Mouse (Mus musculus) thymus, postnatal 4 days (tissue): ENCODE data around the gene Zfp398.
"Not testable (repeated sequence)": the region's sequence is repeated elsewhere in the genome, so short reads cannot be mapped to it uniquely, and the experiment has no call there.

Experiments
- DNase-seq: peaks from one replicate; pipeline ENCODE4 v3.0.0; 2021

Gene Zfp398

GRCm38 (mm10) chr6:47827462-47827861 is 8.0 kb upstream of the Zfp398 start:
- no peak for DNase-seq

- no peak for DNase-seq
Measured at GRCm38 (mm10) chr6:47828950-47829349, 6.5 kb upstream of the Zfp398 start.

GRCm38 (mm10) chr6:47830104-47831078 is 5.1 kb upstream of the Zfp398 start, which contains the start of gene Zfp786:
Gene Zfp786, minus strand, starts transcription at chr6:47830867.
- peak; percentile 98 for DNase-seq

GRCm38 (mm10) chr6:47832220-47832619 is 3.2 kb upstream of the Zfp398 start:
- DNase-seq: no peak

- DNase-seq: peak; percentile 67
Measured at GRCm38 (mm10) chr6:47835984-47836521, 592 bp downstream of the Zfp398 start.

DNA sequence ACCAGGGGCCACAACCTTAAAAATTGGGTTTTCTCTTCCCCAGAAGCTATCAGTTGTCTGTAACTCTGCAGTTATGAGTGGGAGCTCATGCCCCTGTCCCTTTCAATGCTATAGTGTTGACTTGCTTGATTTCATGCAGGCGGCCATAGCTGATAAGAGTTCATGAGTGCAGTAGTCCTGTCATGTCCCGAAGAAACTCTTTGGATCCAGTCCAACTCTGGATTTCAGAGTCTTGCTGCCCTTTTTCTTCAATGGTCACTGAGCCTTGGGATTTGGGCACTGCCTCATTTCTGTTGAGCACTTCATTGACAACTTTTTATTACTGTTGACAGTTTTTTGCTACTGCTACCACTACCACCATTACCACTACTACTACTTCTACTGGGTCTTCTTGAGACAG is 2.2 kb downstream of the Zfp398 start:
- no peak for DNase-seq

DNA sequence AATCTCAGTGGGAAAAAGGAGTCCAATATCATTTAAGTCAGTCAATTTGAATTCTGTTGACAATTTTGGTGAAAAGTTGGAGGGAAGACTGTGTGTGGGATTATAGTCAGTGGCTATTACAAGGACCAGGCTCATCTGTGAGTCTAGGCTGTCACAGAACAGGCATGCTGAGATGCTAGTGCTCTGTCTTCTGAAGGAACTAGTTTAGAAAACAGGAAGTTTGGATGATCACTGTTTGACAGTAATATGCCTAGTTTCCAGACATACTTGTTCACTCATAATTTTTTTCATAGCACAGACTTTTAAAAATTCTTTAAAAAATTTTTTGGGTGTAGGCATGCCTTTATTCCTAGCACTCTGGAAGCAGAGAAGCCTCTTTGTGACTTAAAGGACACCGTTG is 5.6 kb downstream of the Zfp398 start:
- no peak for DNase-seq

DNA sequence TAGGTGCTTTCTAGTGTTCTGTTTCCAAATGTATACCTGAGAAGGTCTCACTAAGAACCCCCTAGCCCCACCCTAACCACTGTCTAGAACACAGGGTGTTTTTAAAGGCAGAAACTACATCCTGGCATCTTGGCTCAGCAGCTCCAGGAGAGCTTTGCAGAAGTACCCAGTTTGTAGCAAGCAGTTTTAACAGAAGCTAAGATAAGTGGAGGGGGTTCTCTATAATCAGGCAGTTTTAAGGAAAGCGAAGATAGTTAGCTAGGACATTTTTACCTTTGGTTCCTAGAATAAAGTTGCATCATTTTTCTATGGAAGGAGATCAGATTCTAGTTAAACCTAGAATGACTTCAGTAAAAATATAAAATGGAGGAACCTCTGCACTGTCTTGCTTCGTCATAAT is 6.4 kb downstream of the Zfp398 start:
- no peak for DNase-seq

DNA sequence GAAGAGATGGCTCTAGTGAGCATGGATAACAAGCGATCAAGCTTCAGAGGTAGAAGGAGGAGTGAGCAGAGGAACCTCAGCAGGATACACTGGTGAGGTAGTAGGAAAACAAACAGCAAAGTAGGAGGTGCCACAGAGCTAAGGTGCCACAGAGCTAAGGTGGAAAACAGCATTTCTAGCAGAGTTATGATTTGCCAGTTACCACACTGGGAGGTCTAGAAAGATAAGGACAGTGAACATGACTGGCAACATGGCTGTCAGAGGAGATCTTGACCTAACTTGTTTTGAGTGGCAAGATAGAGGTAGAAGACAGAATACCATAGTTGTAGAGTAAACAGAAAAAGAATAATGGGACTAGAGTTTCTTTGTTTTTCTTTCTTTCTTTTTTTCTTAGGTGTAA is 6.9 kb downstream of the Zfp398 start:
- DNase-seq: no peak

DNA sequence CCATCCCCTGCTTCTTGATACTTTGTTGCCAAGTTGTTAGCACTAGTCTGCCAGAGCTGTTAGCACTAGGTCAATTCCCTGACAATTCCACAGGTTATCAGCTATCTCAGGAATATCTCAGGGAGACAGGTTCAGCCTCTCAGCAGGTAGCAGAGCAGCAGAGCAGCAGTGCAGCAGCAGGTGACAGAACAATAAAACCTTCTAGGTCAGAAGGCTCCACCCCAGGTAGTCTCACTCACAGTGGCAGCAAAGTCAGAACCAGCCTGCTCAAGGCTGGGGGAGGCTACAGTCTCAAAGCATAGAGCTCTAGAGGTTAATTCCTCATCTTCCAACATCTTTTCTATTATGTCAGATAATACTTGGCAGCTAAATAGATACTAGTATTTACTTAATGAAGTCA is 10.3 kb downstream of the Zfp398 start:
- no peak for DNase-seq

DNA sequence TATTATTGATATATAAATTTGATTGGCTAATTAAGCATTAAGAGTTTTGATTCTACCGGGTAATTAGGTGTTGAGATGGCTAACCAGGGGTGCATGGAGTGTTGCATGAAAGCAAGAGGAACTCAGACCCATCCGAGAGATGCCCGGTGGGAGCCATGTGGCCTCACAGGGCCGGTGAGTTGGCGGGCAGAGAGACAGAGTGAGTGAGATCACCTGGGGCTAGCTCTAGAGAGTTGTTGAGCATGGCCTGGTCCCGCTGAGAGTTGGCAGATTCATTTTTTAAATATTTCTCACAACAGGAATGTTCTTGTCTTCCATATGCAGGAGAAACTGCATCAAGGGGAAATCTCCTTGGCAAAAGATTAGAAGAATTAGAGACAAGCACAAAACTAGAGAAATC is 21.8 kb downstream of the Zfp398 start:
- DNase-seq: no peak

DNA sequence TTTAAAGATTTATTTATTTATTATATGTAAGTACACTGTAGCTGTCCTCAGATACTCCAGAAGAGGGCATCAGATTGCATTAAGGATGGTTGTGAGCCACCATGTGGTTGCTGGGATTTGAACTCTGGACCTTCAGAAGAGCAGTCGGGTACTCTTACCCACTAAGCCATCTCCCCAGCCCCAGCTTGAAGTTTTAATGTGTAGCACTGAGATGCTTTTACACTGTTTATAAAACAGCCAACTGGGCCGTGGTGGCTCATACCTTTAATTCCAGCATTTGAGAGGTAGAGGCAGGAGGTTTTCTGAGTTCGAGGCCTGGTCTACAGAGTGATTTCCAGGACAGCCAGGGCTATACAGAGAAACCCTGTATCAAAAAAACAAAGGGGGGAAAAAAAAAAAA is 22.3 kb downstream of the Zfp398 start:
- DNase-seq: not testable (repeated sequence)

GRCm38 (mm10) chr6:47872266-47872665 is 36.8 kb downstream of the Zfp398 start:
- no peak for DNase-seq

GRCm38 (mm10) chr6:47877058-47877457 is 41.6 kb downstream of the Zfp398 start, which contains the start of gene Zfp282:
Gene Zfp282, plus strand, starts transcription at chr6:47877204.
- no peak for DNase-seq

DNA sequence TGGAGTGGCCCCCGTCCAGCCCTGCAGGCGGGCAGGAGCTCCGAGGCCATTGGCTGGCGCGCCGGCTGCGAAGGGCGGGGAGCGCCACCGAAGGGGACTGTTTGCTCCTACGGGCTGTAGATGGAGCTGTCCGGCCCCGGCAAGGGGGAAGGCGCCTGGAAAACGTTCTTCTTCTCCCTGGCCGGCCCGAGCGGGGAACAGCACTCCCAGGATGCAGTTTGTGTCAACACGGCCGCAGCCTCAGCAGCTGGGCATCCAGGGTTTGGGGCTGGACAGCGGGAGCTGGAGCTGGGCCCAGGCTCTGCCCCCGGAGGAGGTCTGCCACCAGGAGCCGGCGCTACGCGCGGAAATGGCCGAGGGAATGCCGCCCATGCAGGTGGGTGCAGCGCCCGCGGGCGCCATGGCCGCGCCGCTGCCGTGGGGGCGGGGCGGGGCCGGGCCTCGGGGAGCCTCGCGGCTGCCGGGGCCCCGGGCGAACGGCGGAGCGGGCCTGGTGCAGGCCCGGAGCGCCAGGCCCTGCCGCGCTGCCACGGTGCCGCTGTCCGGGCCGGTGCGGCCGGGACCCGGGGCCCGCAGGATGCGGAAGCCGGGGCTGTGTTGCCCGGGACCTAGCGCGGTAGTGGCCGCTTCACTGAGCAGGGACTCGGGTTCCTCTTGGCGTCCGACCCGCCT is 42.1 kb downstream of the Zfp398 start:
- peak; percentile 82 for DNase-seq

DNA sequence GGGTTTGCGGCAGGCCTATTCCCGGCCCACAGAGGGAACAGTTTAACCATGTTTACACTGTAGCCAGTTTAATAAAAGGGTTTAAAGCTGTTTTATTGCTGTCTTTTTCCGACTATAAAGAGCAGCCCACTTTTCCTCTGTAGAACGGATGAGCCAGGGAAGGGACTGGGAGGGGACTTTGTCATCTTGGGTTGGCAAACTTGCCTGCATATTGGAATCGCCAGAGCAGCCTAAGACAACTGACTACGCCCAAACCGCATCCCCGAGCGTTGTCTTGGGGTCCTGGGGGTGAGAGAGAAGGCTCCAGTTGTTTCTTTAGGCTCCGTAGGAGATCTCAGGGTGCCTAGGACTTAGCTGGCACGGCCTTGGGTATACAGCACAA is 42.7 kb downstream of the Zfp398 start:
- DNase-seq: peak; percentile 40

DNA sequence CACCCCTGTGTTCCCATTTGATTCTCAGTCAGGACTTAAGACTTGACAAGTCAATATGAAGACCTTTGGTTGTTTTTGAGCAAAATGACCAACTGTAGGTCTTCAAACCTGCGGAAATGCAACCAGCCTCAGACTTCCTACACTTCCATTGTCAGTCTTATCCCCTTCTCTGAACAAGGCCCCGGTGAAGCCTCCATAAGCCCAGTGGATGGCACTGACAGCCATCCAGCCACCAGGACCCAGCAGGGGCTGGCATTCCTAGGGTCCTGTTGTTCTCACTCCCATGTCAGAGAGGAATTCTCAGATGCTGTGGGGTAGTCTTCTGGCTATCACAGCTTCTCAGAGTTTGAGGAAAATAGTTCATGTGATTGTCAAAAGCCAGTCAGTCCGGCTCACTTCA is 43.1 kb downstream of the Zfp398 start:
- DNase-seq: no peak

GRCm38 (mm10) chr6:47879049-47879716 is 43.7 kb downstream of the Zfp398 start:
- DNase-seq: no peak

GRCm38 (mm10) chr6:47880166-47880565 is 44.7 kb downstream of the Zfp398 start:
- no peak for DNase-seq

DNA sequence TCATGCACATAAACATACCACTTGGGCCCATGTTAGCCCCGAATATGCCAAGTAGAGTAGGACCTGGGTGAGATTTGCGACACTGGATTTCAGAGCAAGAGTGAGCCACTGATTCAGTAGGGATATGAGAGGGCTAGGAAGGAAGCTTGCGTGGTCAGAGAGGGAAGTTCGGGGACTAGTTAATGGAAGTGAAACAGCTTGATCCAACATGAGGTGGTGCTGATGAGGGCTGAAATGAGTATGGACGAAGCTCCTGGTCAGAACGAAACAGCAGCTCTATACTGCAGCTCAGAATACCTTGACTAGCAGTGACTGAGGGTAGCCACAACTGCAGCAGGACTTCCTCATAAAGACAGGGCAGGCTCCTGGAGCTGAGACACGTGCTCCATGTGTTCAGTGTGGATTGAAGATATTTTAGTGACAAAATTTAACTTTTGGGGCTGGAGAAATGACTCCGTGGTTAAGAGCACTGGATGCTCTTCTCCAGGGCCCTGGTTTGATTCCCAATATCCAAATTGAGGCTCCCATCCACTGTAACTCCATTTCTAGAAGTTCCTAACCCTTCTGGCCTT is 53.4 kb downstream of the Zfp398 start:
- no peak for DNase-seq

DNA sequence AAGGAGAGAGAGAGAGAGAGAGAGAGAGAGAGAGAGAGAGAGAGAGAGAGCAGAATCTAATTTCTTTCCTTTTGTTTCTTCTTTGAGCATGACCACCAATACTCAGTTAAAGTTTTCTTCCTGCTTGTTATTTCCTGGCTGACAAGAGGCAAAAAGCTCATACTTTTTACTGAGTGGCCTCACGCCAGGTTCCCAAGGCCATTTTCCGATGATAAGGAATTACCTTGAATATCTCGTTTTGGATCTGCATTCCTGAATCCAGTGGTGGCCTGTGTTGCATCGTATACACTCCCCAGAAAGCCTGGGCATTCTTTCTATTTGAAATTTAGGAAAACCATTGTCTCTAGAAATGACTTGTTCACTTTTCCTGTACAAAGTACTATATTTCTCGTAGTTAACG is 64.0 kb downstream of the Zfp398 start:
- DNase-seq: no peak

GRCm38 (mm10) chr6:47903587-47903986 is 68.1 kb downstream of the Zfp398 start:
- DNase-seq: no peak

GRCm38 (mm10) chr6:47904361-47904760 is 68.9 kb downstream of the Zfp398 start:
- no peak for DNase-seq
